Mouse (Mus musculus): ENCODE data around the gene Pex26. TPM values are rescaled to one million over a fixed set of nuclear protein-coding genes. Genes with fewer than 3 reads are reported as not detected.

The Pex26 gene
- polyA plus RNA-seq, 1 experiment: 21.0 TPM

DNA sequence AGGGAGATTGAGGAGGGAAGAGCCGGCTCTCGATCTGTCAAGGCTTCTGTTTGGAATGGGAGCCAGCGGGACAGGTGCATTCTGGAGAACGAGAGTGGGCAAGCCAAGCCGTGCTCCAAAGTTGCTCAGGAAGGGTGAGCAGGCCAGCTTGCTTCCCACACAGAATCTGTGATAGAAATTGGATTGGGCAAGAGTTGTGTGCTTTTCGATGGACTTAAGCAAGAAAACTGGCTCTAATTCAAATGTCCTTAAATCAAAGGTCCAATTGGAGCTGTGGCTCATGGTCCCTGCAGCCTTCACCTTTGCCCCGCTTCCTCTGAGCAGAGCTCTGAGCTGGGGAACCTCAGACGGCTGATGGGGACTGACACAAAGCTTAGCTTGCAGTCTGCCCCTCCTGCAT is 40.0 kb upstream of the Pex26 start:
- DNase-seq: peak; percentile 90

DNA sequence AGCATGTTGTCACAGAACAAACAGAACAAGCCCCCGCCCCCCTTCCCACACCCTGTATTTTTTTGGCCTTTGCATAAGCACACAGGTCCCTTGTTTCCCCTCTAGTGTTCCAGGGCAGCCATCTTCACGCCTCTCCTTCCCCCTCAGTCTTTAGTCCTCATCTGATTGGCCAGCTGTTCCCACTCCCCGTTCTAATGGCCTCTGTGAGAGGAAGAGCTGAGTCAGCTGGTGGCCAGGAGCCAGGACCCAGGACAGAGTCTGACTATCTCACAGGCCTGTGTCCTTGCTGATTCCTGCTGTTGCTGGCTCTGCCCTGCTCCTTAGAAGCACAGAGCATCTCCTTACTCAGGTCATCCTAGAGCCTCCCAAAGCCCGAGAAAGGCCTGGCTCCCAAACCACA is 39.4 kb upstream of the Pex26 start:
- Histone ChIP-seq H3K27me3 (replicated peaks; ENCODE audit: control insufficient read depth, insufficient read depth, low read length) (no peaks in the 10 kb centered on the region), H3K4me1 (ENCODE audit: control insufficient read depth, insufficient read depth, low read length) (peaks cover 7% of the 10 kb centered on the region; the same call in 1 of the 2 replicates), H3K36me3 (ENCODE audit: control insufficient read depth, insufficient read depth, low read length) (no peaks in the 10 kb centered on the region), H3K27ac (ENCODE audit: insufficient read depth, low read depth, low read length) (peak overlapping the region; percentile 29), H3K4me3 (ENCODE audit: insufficient read depth, low read depth, low read length) (no peak overlapping the region)
- DNase-seq: peak; percentile 91
- 40% methylated on average over 4 of the region's 4 CpGs for WGBS
- TF ChIP-seq POLR2A (IDR thresholded peaks at IDR 0.05; ENCODE audit: low read depth, low read length) (no peak), CTCF (conservative IDR thresholded peaks at IDR 0.05; ENCODE audit: insufficient read depth, insufficient read length, low read depth, low read length) (no peak)

More for the DNA sequence above, 40.0 kb upstream of the Pex26 start:
- Histone ChIP-seq H3K36me3 (ENCODE audit: control insufficient read depth, insufficient read depth, low read length) (no peaks in the 10 kb centered on the region), H3K4me1 (ENCODE audit: control insufficient read depth, insufficient read depth, low read length) (peaks cover 7% of the 10 kb centered on the region; the same call in 1 of the 2 replicates), H3K27ac (ENCODE audit: insufficient read depth, low read depth, low read length) (peak overlapping the region; percentile 29; the same call in 1 of the 2 replicates), H3K4me3 (ENCODE audit: insufficient read depth, low read depth, low read length) (no peak overlapping the region), H3K27me3 (replicated peaks; ENCODE audit: control insufficient read depth, insufficient read depth, low read length) (no peaks in the 10 kb centered on the region)
- no peak for TF ChIP-seq CTCF (conservative IDR thresholded peaks at IDR 0.05; ENCODE audit: insufficient read depth, insufficient read length, low read depth, low read length)
- no peak for TF ChIP-seq POLR2A (IDR thresholded peaks at IDR 0.05; ENCODE audit: low read depth, low read length)
- WGBS: 49% methylated on average over 8 of the region's 8 CpGs

DNA sequence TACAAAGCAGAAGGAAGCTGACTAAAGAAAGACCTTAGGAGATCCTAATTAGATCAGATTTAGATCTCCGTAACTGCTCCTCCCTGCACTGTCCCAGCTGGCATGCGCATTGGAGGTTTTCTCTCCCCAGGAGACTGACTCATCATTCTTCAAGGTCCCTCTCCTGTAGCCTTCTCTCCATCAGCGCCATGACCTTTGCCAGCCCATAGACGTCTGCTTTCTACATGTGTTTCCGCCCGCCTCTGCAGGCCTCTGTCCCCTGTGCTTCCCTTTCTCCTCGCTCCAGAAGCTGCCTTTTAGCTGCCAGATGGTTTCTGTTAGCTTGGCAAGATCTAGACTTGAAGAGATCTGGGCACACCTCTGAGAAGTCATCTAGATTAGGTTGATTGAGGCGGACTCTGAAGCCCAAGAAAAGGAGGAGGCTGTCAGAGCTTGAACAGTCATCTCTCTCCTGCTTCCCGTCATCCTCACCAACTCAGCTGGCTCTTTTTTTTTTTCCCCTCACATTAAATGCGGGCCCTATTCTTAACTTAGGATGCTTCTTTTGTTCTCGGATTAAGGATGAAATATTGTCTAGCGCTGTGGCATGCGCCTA is 38.4 kb upstream of the Pex26 start:
- DNase-seq: peak; percentile 10
- WGBS: 83% methylated on average over 13 of the region's 13 CpGs
- no peaks in the 10 kb centered on the region for H3K36me3 ChIP-seq (ENCODE audit: control insufficient read depth, insufficient read depth, low read length)
- H3K4me3 ChIP-seq (ENCODE audit: insufficient read depth, low read depth, low read length): no peak overlapping the region
- TF ChIP-seq CTCF (conservative IDR thresholded peaks at IDR 0.05; ENCODE audit: insufficient read depth, insufficient read length, low read depth, low read length) (no peak), POLR2A (IDR thresholded peaks at IDR 0.05; ENCODE audit: low read depth, low read length) (no peak)
- H3K27ac ChIP-seq (ENCODE audit: insufficient read depth, low read depth, low read length): no peak overlapping the region
- H3K27me3 ChIP-seq (replicated peaks; ENCODE audit: control insufficient read depth, insufficient read depth, low read length): no peaks in the 10 kb centered on the region
- H3K4me1 ChIP-seq (ENCODE audit: control insufficient read depth, insufficient read depth, low read length): peaks cover 7% of the 10 kb centered on the region; the same call in 1 of the 2 replicates

DNA sequence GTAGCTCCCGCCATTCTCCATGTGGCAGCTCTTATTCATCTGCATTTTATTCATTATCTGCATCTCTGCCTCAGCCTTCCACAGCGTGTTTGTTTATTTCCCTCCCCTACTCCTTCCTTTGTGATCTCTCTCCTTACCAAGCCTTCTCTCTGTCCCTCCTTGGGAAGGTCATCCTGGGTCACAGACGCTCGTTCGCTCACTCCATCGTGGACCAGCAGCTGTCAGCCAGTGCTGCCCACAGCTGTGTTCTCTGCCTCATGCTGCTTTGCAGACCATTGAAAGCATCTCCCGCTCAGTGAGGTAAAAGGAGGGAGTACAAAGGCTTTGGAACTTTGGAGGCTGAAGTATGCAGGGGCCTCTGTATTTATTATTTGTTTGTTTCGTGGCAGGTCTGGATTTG is 37.6 kb upstream of the Pex26 start:
- no peak for DNase-seq
- Histone ChIP-seq H3K36me3 (ENCODE audit: control insufficient read depth, insufficient read depth, low read length) (no peaks in the 10 kb centered on the region), H3K4me3 (ENCODE audit: insufficient read depth, low read depth, low read length) (no peak overlapping the region), H3K27ac (ENCODE audit: insufficient read depth, low read depth, low read length) (no peak overlapping the region), H3K27me3 (replicated peaks; ENCODE audit: control insufficient read depth, insufficient read depth, low read length) (no peaks in the 10 kb centered on the region), H3K4me1 (ENCODE audit: control insufficient read depth, insufficient read depth, low read length) (peaks cover 7% of the 10 kb centered on the region; the same call in 1 of the 2 replicates)
- TF ChIP-seq CTCF (conservative IDR thresholded peaks at IDR 0.05; ENCODE audit: insufficient read depth, insufficient read length, low read depth, low read length) (no peak), POLR2A (IDR thresholded peaks at IDR 0.05; ENCODE audit: low read depth, low read length) (no peak)
- WGBS: 68% methylated on average over 8 of the region's 8 CpGs

DNA sequence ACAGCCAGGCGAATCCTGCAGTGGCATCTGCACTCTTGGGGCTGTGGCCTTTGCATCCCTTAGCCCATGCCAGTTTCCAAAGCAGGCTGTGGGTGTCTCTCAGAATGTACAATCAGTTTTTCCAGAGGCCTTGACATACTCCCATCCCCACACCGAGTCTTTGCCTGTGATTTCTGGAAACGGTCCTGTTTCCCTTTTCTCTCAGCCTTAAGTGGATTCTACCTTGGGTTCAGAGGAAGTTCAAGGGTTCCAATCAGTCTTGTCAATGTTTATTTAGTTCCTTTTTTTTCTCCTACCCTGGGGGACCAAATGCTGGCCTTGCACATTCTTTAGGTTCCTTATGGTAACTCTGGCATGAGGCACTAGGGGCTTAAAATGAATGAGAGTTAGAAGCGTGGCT is 36.7 kb upstream of the Pex26 start:
- no peak for TF ChIP-seq CTCF (conservative IDR thresholded peaks at IDR 0.05; ENCODE audit: insufficient read depth, insufficient read length, low read depth, low read length)
- no peak for TF ChIP-seq POLR2A (IDR thresholded peaks at IDR 0.05; ENCODE audit: low read depth, low read length)
- H3K27me3 ChIP-seq (replicated peaks; ENCODE audit: control insufficient read depth, insufficient read depth, low read length): no peaks in the 10 kb centered on the region
- DNase-seq: peak; percentile 42
- H3K27ac ChIP-seq (ENCODE audit: insufficient read depth, low read depth, low read length): no peak overlapping the region
- H3K4me3 ChIP-seq (ENCODE audit: insufficient read depth, low read depth, low read length): no peak overlapping the region
- no peaks in the 10 kb centered on the region for H3K36me3 ChIP-seq (ENCODE audit: control insufficient read depth, insufficient read depth, low read length)
- WGBS: 38% methylated on average over 4 of the region's 4 CpGs
- peaks cover 7% of the 10 kb centered on the region; the same call in 1 of the 2 replicates for H3K4me1 ChIP-seq (ENCODE audit: control insufficient read depth, insufficient read depth, low read length)

DNA sequence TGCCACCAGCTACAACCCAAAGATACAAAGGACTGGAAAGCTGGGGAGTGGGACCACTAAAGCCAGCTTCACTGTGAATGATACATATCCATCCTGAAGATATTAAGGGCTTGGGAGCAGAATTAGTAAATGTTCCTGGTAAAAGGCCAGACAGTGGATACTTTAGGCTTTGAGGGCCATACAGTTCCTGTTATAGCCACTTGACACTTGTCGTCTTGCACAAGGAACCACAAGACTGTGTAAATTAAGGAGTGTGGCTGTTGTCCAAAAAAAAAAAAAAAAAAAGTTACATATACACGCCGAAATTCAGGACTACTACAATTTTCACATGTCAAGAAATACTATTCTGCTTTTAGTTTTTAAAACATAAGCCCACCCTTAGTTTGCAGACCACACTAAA is 35.1 kb upstream of the Pex26 start:
- no peak for TF ChIP-seq CTCF (conservative IDR thresholded peaks at IDR 0.05; ENCODE audit: insufficient read depth, insufficient read length, low read depth, low read length)
- no peak for TF ChIP-seq POLR2A (IDR thresholded peaks at IDR 0.05; ENCODE audit: low read depth, low read length)
- DNase-seq: no peak
- Histone ChIP-seq H3K27ac (ENCODE audit: insufficient read depth, low read depth, low read length) (no peak overlapping the region), H3K27me3 (replicated peaks; ENCODE audit: control insufficient read depth, insufficient read depth, low read length) (no peaks in the 10 kb centered on the region), H3K4me3 (ENCODE audit: insufficient read depth, low read depth, low read length) (no peak overlapping the region), H3K4me1 (ENCODE audit: control insufficient read depth, insufficient read depth, low read length) (peaks cover 7% of the 10 kb centered on the region; the same call in 1 of the 2 replicates), H3K36me3 (ENCODE audit: control insufficient read depth, insufficient read depth, low read length) (no peaks in the 10 kb centered on the region)
- 58% methylated on average over 3 of the region's 3 CpGs for WGBS

DNA sequence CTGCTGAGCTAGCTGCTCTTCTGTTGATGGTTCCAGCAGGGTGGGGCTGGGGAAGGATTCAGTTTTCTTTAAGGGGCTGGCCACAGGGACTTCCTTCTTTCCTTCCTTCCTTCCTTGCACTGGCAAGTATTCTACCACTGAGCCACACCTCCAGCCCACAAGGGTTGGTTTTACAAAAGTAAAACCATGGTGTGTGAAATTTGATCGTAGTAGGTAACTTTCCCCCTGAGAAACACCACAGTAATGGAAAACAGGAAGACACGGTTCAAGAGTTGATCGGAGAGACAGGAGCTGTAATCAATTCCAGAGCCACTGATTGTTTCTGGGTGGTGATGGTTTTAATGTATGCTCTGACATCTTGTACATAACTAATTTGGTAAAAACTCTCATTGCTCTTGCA is 34.0 kb upstream of the Pex26 start:
- Histone ChIP-seq H3K27ac (ENCODE audit: insufficient read depth, low read depth, low read length) (no peak overlapping the region), H3K36me3 (ENCODE audit: control insufficient read depth, insufficient read depth, low read length) (no peaks in the 10 kb centered on the region), H3K4me3 (ENCODE audit: insufficient read depth, low read depth, low read length) (no peak overlapping the region), H3K4me1 (ENCODE audit: control insufficient read depth, insufficient read depth, low read length) (peaks cover 2% of the 10 kb centered on the region; the same call in 1 of the 2 replicates), H3K27me3 (replicated peaks; ENCODE audit: control insufficient read depth, insufficient read depth, low read length) (no peaks in the 10 kb centered on the region)
- no peak for TF ChIP-seq CTCF (conservative IDR thresholded peaks at IDR 0.05; ENCODE audit: insufficient read depth, insufficient read length, low read depth, low read length)
- no peak for TF ChIP-seq POLR2A (IDR thresholded peaks at IDR 0.05; ENCODE audit: low read depth, low read length)
- DNase-seq: no peak
- WGBS: 43% methylated on average over 3 of the region's 3 CpGs
